Mouse (Mus musculus) urinary bladder, adult 18-20 months (tissue): Measurements from ENCODE around the gene Samd5.

ENCODE experiments used
- DNase-seq, 2 experiments: peaks; one replicate each; pipeline ENCODE4 v3.0.0; 2022; ENCODE audit warnings: low spot score in 2 of 2, mixed read lengths in 2 of 2

Gene Samd5

GRCm38 (mm10) chr10:9575605-9576004 lies 99.4 kb downstream of the Samd5 start:
- peak; percentile 32 to 58 for DNase-seq

- DNase-seq: no peak
Observed at GRCm38 (mm10) chr10:9574135-9574534, 100.9 kb downstream of the Samd5 start.
